Mouse (Mus musculus) cerebellum, postnatal 25 days (tissue): ENCODE data around the gene Pmvk.
"Not testable (repeated sequence)": the region's sequence is repeated elsewhere in the genome, so short reads cannot be mapped to it uniquely, and the experiment has no call there.

ENCODE experiments used
- DNase-seq, 2 experiments: peaks; one replicate each; pipeline ENCODE4 v3.0.0; 2021; ENCODE audit warnings: mixed read lengths in 2 of 2

The Pmvk gene

GRCm38 (mm10) chr3:89454401-89455177 lies at the start of gene Pmvk:
Gene Pmvk, plus strand, starts transcription at chr3:89454541.
- DNase-seq, result no peak

- no peak for DNase-seq
These were observed 47.5 kb upstream of the Pmvk start for GRCm38 (mm10) chr3:89406887-89407286.

DNA sequence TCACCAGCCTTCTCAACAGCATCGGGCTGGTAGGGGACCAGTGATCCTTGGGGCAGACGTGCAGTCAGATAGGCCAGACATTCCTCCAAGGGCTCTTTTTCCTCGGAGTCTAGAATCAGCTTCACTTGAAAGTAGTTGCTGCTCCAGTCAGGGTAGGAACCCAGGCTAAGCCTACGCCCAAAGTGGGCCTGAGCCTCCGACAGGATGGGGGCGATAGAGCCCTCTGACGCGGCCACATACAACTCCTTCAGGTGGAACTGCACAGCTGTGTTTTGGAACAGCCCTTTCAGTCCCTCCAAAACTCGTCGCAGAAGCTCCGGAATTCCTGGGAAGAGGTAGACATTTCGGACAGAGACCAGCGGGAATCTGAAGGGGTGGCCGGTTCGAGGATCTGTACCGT lies 45.9 kb upstream of the Pmvk start:
- DNase-seq, result no peak

DNA sequence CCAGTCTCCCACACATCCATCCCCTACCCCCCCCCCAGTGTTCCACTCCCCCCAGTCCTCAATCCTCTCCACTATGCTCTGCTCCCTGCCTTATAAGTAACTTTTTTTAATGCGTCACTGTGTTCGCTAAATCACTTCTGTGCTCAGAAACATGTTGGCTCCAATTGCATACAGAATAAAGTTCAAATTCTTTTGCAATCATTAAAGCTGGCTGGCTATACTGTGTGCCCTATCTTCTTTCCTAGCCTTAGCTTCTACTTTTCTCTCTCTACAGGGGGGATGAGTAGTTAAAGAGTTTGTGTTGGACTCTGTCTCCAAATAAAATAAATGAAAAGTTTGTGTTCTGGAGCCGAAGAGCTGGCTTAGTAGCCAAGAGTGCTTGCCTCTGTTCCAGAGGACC lies 44.6 kb upstream of the Pmvk start:
- DNase-seq, result no peak

GRCm38 (mm10) chr3:89410864-89411263 lies 43.5 kb upstream of the Pmvk start:
- DNase-seq, result no peak

GRCm38 (mm10) chr3:89411490-89412393 lies 42.6 kb upstream of the Pmvk start, which contains the start of gene Flad1:
Gene Flad1, minus strand, starts transcription at chr3:89411870.
- peak; percentile 97 to 100 for DNase-seq

DNA sequence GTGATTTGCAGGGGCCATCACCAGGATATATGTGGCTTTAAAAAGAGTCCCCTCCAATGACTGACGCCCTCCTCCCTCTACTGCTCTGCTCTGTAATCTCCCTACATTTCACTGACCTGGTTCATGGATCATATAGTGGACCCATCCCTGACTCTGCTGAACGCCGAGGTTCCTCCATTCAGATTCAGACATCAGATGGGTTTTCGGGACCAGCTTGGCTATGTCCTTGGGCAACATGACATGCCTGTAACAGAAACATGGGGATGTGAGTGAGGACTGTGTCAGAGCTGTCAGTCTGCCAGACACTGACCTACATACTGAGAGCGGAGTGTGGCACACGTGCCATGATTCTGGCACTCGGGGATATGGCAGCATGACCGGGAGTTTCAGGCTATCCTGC lies 38.2 kb upstream of the Pmvk start:
- no peak for DNase-seq

GRCm38 (mm10) chr3:89417131-89417530 lies 37.2 kb upstream of the Pmvk start:
- DNase-seq, result no peak

DNA sequence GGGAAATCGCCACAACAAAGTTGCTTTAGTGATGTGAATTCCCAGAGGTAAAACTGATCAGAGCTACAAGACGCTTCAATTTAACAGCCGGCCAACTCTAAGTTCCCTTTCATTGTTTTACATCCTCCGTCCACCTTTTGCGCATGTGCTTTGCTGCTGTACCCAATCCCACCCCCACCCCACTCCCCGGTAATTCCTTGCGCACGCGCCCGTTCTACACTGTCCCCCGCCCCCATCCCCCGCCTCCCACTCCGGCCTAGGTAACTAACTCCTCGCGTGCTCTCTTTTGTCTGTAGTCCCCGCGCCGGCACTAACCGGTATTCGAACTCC lies 36.5 kb upstream of the Pmvk start:
- DNase-seq, result no peak

GRCm38 (mm10) chr3:89418170-89418860 lies 36.0 kb upstream of the Pmvk start, which contains the start of the genes Cks1b and Shc1:
Gene Cks1b, minus strand, starts transcription at chr3:89418383.
Gene Shc1, plus strand, starts transcription at chr3:89418443.
- peak; percentile 82 to 89 for DNase-seq

GRCm38 (mm10) chr3:89418861-89419250 lies 35.5 kb upstream of the Pmvk start:
- peak; percentile 34 to 63 for DNase-seq

DNA sequence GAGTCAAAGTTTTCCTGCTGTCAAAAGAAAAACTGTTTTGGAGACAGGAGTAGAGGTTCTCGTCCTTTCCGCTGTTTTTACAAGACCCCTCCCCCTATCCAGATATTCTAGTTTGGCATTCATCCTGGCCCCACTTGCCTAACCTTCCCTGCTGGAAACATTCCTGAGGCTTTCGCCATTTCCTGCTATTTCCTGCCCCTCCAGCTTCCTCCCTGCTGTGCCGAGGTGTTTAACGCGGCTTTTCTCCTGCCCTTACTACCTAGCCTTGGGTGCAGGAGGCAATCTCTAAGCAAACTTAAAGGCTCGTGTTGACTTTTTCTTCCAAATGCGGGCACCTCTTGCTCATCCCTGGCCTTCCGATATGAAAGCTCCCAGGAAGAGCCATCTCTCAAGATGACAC lies 34.8 kb upstream of the Pmvk start:
- DNase-seq, result peak in 1 of 2 experiments; percentile 20

DNA sequence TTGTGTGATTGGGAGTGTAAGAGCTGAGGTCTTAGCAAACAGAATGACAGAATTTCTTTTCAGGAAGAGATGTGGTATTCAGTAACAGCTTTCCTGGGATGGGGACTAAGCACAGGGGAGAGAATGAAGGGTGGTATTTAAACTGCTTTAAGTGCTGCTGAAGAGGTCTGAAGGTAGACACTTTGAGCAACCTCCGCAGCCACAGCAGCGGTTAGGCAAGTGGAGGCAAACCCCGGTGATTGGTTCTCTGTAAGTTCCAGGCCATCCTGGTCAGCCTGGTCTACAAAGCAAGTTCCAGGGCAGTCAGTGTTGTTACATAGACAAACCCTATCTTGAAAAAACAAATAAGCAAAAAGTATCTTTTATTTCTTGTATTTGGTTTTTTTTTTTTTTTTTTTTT lies 34.4 kb upstream of the Pmvk start:
- no peak for DNase-seq

DNA sequence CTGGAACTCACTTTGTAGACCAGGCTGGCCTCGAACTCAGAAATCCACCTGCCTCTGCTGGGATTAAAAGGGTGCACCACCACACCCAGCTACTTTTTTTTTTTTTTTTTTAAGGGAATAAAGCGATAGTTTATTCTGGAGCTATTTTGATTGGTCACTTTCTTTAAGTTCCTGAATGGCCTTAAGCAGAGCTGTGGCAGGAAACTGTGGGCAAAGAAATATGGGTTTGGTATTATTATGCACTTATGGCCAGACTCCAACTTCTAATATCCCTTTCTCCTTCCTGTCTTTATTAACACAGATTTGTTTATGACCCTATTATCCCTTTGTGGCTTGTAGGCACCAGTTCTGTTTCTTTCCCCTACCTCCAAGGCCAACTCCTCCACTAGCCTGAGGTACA lies 33.9 kb upstream of the Pmvk start:
- DNase-seq, result no peak

- DNase-seq, result peak; percentile 56 to 73
These were observed 33.2 kb upstream of the Pmvk start for GRCm38 (mm10) chr3:89421002-89421774.

GRCm38 (mm10) chr3:89421810-89422473 lies 32.4 kb upstream of the Pmvk start:
- peak in 1 of 2 experiments; percentile 26 for DNase-seq

DNA sequence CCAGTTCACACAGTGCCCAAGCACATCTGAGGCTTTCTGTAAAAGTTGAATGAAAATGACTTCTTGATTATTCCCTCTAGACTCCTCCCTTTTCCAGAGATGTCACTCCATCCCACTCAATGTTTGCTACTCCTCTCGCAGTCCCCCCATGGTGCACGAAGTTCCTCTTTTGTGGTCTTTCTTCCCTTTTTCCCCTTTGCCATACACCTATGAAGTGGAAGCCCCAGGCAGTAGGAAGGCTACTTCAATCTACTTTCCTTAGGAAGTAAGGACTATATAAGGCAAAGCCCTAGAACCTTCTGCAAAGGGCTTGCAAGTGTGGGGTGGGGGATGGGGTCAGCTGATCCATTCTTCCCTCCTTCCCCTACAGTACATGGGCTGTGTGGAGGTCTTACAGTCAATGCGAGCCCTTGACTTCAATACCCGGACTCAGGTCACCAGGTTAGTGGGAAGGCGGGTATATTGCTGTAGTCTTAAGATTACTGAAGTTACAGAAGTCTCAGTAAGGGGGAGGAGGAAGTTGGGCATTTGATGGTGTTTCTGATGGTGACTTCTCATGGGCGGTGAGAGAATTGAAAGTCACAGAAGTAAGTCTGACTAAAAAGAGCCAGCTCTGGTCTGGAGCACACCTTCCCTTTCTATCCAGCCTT lies 31.7 kb upstream of the Pmvk start:
- no peak for DNase-seq

GRCm38 (mm10) chr3:89424416-89425140 lies 29.8 kb upstream of the Pmvk start:
- DNase-seq, result no peak

GRCm38 (mm10) chr3:89425141-89425525 lies 29.2 kb upstream of the Pmvk start:
- no peak for DNase-seq

DNA sequence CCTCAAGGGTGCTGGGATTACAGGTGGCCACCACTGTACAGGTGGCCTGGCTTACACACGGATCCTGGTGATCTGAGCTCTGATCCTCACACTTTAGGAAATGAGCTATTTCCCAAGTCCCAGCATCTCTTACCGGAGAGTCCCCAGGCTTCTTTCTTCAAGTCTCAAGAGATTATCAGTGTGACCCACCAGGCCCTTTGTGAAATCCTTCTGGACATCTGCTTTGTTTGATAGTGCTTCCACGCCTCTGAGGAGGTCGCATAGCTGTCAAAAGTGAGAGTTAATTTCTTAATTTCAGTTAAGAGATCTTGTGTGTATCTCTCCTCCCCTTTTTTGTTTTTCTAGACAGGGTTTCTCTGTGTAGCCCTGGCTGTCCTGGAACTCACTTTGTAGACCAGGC lies 28.5 kb upstream of the Pmvk start:
- no peak for DNase-seq

DNA sequence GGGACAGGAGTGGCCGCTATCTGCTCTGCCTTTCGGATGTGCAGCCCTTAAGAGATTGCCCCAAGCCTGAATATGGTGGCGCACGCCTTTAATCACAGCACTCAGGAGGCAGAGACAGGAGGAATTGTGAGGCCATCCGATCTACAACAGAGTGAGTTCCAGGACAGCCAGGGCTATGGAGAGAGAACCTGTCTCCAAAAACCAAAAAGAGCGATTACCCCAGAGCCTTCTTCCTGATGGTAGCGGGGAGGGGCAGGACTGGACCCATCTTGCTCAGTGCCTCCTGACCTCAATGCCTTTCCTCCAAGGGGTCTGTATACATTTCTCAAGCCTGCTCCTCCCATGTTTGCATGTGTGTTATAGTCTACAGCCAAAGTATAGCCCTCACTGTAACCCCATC lies 25.3 kb upstream of the Pmvk start:
- DNase-seq, result not testable (repeated sequence)
